Mouse (Mus musculus): ENCODE measurements around the gene Blvrb.

Blvrb gene

DNA sequence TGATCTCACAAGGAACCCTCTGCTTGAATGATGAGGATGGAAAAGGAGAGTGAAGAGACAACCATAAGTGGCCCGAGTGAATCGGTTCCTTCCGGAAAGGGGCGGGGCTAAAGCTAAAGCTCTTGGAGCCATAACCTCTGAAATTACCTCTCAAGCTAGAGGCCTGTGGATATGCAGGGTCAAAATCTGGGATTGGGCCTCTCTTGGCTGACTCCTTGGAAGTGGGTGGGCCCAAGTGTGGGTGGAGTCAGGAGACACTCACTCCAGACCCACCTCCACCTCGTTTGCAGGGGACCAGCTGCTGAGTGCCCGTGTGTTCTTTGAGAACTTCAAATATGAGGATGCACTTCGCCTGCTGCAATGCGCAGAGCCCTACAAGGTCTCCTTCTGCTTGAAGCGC is 67.2 kb downstream of the Blvrb start:
- DNase-seq (ENCODE audit: low spot score in 2 of 2): no peak

Measured in frontal cortex, postnatal 25 days (tissue).